Mouse (Mus musculus) thymus, postnatal 4 days (tissue): ENCODE measurements around the gene Ear14.

Experiments used
- DNase-seq: peaks from one replicate; pipeline ENCODE4 v3.0.0; 2021

Gene Ear14

GRCm38 (mm10) chr14:51253569-51253968 lies 50.4 kb downstream of the Ear14 start:
- no peak for DNase-seq
